Mouse (Mus musculus) midbrain, embryonic 14.5 days (tissue): ENCODE data around the gene Kcnh6. TPM values are rescaled to one million over a fixed set of nuclear protein-coding genes. Genes with fewer than 3 reads are reported as not detected.
A peak's percentile ranks its signal among the peaks of the same experiment; 100 is the strongest.
"Not testable (repeated sequence)": the region's sequence is repeated elsewhere in the genome, so short reads cannot be mapped to it uniquely, and the experiment has no call there.

ENCODE experiments used
- ATAC-seq: fragments of 200-750 bp; cut with Nextera tagmentation; 2 replicates; pipeline ENCODE4 v1.8.0; 2017; ENCODE audit warnings: moderate number of reproducible peaks, moderate library complexity; ENCODE audit not compliant: low FRiP score, low TSS enrichment
- DNase-seq: peaks from one replicate; pipeline ENCODE4 v3.0.0-alpha.2; 2015
- H3K27ac ChIP-seq: fragments of 300-500 bp; sonication (generic); replicated peaks from 2 replicates; pipeline ENCODE4 v1.5.1; 2014; ENCODE audit warnings: mild to moderate bottlenecking, low read depth, low read length, moderate library complexity
- H3K27me3 ChIP-seq: fragments of 300-500 bp; sonication (generic); 2 replicates; pipeline ENCODE4 v1.6.1; 2014; ENCODE audit warnings: low read length, control low read depth, mixed read lengths; ENCODE audit not compliant: control insufficient read depth, insufficient read depth
- H3K36me3 ChIP-seq: fragments of 300-500 bp; sonication (generic); 2 replicates; pipeline ENCODE4 v1.6.1; 2014; ENCODE audit warnings: low read length, control low read depth; ENCODE audit not compliant: control insufficient read depth, insufficient read depth
- H3K4me1 ChIP-seq: fragments of 300-500 bp; sonication (generic); 2 replicates; pipeline ENCODE4 v1.6.1; 2014; ENCODE audit warnings: mild to moderate bottlenecking, antibody characterized with exemption, low read length, control low read depth; ENCODE audit not compliant: control insufficient read depth, insufficient read depth
- H3K4me2 ChIP-seq: fragments of 300-500 bp; sonication (generic); 2 replicates; pipeline ENCODE4 v1.6.1; 2014; ENCODE audit warnings: mild to moderate bottlenecking, low read length, moderate library complexity
- H3K4me3 ChIP-seq: fragments of 300-500 bp; sonication (generic); replicated peaks from 2 replicates; pipeline ENCODE4 v1.5.1; 2014; ENCODE audit warnings: low read depth, low read length
- H3K9ac ChIP-seq: fragments of 300-500 bp; sonication (generic); replicated peaks from 2 replicates; pipeline ENCODE4 v1.6.1; 2014; ENCODE audit warnings: mild to moderate bottlenecking, low read length, moderate library complexity
- H3K9me3 ChIP-seq: fragments of 300-500 bp; sonication (generic); 2 replicates; pipeline ENCODE4 v1.6.1; 2016; ENCODE audit warnings: low read length, control low read depth, mixed read lengths; ENCODE audit not compliant: control insufficient read depth
- WGBS: fragments of 180-500 bp; shearing (Covaris S2); extraction: QIAGEN DNeasy Blood & Tissue Kit; methylation state at CpG from one replicate; pipeline ENCODE4 v1.1.7; 2014; 5-methylcytosine and 5-hydroxymethylcytosine counted together
- polyA plus RNA-seq: library from polyadenylated mRNA; unstranded; fragments of >200 nt; fragmentation: Nextera tagmentation; extraction: Ambion mirVana; gene quantifications from 2 replicates; pipeline ENCODE4 v1.2.1, GENCODE M21; 2014

Gene Kcnh6
- polyA plus RNA-seq, 1 experiment from 2014 or later = 1.00 TPM

DNA sequence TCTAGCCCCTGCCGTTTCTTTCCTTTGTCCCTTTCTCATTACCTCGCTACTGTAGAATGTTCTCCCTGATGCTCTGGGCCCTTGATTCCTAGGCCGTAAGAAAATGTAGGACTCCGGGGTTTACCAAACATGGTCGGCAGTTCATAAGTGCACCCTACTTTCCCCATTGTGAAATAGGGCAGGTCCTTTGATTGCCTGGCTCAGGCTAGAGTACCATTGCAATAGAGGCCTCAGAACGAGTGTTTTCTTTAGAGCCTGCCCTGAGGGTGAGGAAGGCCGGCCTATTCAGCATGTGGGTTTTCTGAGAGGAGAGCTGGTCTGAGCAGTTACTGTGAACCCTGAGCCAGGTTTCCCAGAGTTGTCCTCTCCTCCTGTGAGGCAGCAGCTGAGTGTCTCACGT, 50.1 kb downstream of the Kcnh6 start:
- Histone ChIP-seq H3K4me1 (no peaks in the 10 kb centered on the region), H3K27me3 (no peaks in the 10 kb centered on the region), H3K9me3 (no peaks in the 10 kb centered on the region), H3K4me3 (no peak overlapping the region), H3K36me3 (peaks cover 70% of the 10 kb centered on the region), H3K9ac (no peak overlapping the region), H3K4me2 (no peak overlapping the region), H3K27ac (no peak overlapping the region)
- WGBS = 88% methylated on average over 8 of the region's 8 CpGs
- DNase-seq = no peak
- no peak for ATAC-seq

DNA sequence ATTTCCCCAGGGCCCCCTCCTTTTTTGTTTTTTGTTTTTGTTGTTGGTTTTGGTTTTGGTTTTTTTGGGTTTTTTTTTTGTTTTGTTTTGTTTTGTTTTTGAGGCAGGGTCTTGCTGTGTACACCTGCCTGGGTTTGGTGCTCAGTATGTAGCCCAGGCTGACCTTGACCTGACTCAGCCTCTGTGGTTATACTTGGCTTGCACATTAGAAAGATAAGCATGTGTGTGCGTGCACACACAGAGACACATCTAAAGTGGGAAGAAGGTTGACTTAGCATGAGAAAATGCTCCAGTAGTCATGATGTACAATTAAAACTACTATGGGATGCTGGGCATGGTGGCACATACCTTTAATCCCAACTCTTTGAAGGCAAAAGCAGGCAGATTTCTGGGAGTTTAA, 52.6 kb downstream of the Kcnh6 start:
- Histone ChIP-seq H3K9ac (no peak overlapping the region), H3K36me3 (peaks cover 44% of the 10 kb centered on the region), H3K9me3 (no peaks in the 10 kb centered on the region), H3K27ac (no peak overlapping the region), H3K27me3 (no peaks in the 10 kb centered on the region), H3K4me1 (0 out of 2 replicates have a peak, but pooled peaks cover 3% of the 10 kb centered on the region), H3K4me2 (no peak overlapping the region), H3K4me3 (no peak overlapping the region)
- ATAC-seq (no peak), DNase-seq (no peak)
- 95% methylated on average over 1 of the region's 1 CpGs for WGBS

DNA sequence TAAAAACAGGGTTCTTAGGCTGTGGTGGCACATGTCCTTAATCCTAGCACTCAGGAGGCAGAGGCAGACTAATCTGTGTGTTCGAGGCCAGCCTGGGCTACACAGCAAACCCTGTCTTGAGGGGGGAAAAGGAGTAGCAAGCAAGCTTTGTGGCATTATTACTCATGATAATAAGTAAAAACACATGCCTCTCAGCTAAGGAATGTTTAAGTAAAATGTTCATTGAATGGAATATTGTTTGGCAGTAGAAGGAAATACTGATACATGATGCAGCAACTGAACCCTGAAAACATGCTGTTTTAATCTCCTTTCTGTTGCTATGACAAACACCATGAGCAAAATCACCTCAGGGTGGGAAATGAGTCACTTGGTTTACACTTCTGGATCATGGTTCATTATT, 53.4 kb downstream of the Kcnh6 start:
- Histone ChIP-seq H3K4me1 (0 out of 2 replicates have a peak, but pooled peaks cover 3% of the 10 kb centered on the region), H3K4me3 (no peak overlapping the region), H3K4me2 (no peak overlapping the region), H3K36me3 (peaks cover 37% of the 10 kb centered on the region), H3K27me3 (no peaks in the 10 kb centered on the region), H3K27ac (no peak overlapping the region), H3K9ac (no peak overlapping the region), H3K9me3 (no peaks in the 10 kb centered on the region)
- DNase-seq (no peak), ATAC-seq (no peak)
- 87% methylated on average over 1 of the region's 1 CpGs for WGBS

DNA sequence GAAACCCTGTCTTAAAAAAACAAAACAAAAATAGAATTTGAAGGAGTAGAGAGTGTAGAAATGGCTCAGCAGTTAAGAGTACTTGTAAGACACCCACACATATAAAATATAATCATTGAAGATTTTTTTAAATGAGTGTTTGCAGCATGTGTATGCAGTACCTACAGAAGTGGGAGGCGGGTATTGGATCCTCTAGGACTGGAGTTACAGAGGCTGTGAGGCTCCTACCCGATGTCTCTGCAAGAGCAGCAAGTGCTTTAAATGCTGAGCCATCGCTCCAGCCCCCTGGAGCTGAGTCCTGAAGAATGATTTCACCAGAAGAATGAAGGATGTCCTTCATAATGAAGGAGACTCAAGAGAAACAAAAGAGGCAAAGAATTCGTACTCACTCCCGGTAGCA, 55.8 kb downstream of the Kcnh6 start:
- 85% methylated on average over 5 of the region's 5 CpGs for WGBS
- no peak for ATAC-seq
- H3K9me3 ChIP-seq = no peaks in the 10 kb centered on the region
- peaks cover 15% of the 10 kb centered on the region for H3K36me3 ChIP-seq
- H3K4me1 ChIP-seq = 0 out of 2 replicates have a peak, but pooled peaks cover 3% of the 10 kb centered on the region
- no peak overlapping the region for H3K4me3 ChIP-seq
- no peak overlapping the region for H3K9ac ChIP-seq
- H3K27me3 ChIP-seq = no peaks in the 10 kb centered on the region
- no peak for DNase-seq
- H3K27ac ChIP-seq = no peak overlapping the region
- H3K4me2 ChIP-seq = no peak overlapping the region

DNA sequence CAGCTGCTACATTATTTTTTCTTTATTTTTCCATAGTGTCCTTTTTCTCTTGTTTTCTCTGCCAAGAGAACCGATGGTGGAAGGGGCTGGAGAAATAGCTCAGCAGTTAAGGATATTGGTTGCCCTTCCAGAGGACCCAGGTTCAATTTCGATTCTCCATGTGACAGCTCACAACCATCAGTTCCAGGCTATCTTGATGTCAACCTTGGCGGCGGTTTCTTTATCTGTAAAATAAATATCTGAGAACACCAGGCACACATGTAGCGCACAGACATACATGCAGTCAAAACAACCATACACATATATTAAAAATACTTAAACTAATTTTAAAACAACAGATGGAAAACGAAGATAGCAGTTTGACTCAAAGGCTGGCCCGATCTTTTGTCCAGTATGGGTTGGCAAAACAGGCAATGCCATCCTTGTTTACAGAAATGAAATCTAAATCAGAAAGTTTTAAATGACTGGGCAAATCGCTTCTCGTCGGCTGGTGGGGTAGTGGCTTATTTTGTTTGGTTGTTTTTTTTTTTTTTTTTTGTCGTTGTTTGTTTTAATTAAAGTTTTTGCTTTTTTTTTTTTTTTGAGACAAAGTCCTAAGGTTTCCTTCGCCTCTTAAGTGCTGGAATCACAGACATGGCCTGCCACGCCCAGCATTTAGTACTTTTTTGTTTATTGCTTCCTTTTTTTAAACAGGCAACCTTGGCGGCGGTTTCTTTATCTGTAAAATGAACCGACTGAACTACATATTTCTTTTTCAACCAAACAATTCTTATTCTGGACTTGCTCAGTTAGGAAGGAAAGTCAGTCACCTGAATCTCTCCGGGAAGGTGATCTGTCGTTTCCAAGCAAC, 57.4 kb downstream of the Kcnh6 start:
- H3K9me3 ChIP-seq = no peaks in the 10 kb centered on the region
- peak overlapping the region; percentile 81 for H3K4me3 ChIP-seq
- no peak for ATAC-seq
- peak overlapping the region; percentile 32; the same call in 1 of the 2 replicates for H3K9ac ChIP-seq
- H3K4me2 ChIP-seq = peak overlapping the region; percentile 70
- peak overlapping the region; percentile 21; the same call in 1 of the 2 replicates for H3K27ac ChIP-seq
- H3K36me3 ChIP-seq = no peaks in the 10 kb centered on the region
- 43% methylated on average over 18 of the region's 18 CpGs for WGBS
- H3K27me3 ChIP-seq = no peaks in the 10 kb centered on the region
- no peak for DNase-seq
- H3K4me1 ChIP-seq = 0 out of 2 replicates have a peak, but pooled peaks cover 3% of the 10 kb centered on the region

DNA sequence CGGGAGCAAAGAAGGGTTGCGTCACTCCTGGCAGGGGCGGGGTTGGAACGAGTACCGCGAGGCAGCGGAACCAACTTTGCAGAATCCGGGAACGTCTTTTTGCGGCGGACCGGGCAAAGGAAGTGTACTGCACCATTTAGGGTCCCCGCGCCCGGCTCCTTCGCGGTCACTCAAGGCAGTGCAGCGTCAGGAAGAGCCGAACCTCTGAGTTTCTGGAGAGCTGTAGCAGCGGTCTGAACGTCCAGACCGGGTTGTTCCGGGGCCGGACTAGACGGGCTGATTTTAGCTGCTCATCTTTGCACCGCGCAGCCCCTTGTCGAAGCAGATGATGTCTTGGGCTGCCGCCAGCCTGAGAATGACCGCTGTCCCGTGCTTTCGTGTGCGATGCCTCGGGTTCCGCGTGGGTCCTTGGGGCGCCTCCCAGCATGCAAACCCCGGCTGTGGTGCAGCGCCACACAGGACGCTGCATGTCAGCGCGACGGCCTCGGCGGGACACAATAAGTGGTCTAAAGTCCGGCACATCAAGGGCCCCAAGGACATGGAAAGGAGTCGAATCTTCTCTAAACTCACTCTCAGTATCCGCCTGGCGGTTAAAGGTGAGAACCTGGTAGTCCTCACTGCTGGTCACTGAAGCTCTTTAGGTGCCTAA, 58.1 kb downstream of the Kcnh6 start, which contains the start of gene Taco1:
Gene Taco1 (plus strand): TSS at position 139 of the 649 bp plus-strand sequence.
- no peaks in the 10 kb centered on the region for H3K9me3 ChIP-seq
- peak within 1 kb of the TSS; percentile 70 for H3K4me2 ChIP-seq
- 0% methylated on average over 49 of the region's 49 CpGs for WGBS
- peak within 1 kb of the TSS; percentile 85 for H3K27ac ChIP-seq
- peak; percentile 93 for ATAC-seq
- no peaks in the 10 kb centered on the region for H3K27me3 ChIP-seq
- H3K4me1 ChIP-seq = 0 out of 2 replicates have a peak, but pooled peaks cover 3% of the 10 kb centered on the region
- DNase-seq = peak; percentile 97
- H3K4me3 ChIP-seq = peak within 1 kb of the TSS; percentile 81
- no peaks in the 10 kb centered on the region for H3K36me3 ChIP-seq
- H3K9ac ChIP-seq = peak within 1 kb of the TSS; percentile 83

DNA sequence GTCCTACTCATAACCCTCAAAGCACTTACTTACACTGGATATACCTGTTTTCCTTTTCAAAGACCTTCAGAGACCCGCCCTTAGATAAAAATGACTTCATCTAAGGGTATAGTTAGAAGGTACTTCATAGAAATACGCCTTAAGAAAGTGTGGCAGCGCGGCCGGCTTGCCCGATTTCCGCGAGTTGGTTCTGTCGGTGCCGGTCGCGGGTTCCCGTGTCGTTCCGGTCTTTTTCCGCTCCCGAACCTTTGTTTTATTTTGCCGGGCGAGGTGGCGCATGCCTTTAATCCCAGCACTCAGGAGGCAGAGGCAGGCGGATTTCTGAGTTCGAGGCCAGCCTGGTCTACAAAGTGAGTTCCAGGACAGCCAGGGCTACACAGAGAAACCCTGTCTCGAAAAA, 58.7 kb downstream of the Kcnh6 start:
- DNase-seq = peak; percentile 87
- peak overlapping the region; percentile 70 for H3K4me2 ChIP-seq
- not testable (repeated sequence) for H3K27ac ChIP-seq, H3K36me3 ChIP-seq, ATAC-seq, H3K4me1 ChIP-seq, H3K9me3 ChIP-seq, H3K27me3 ChIP-seq
- peak overlapping the region; percentile 81 for H3K4me3 ChIP-seq
- peak overlapping the region; percentile 83 for H3K9ac ChIP-seq
- WGBS = 24% methylated on average over 23 of the region's 23 CpGs

DNA sequence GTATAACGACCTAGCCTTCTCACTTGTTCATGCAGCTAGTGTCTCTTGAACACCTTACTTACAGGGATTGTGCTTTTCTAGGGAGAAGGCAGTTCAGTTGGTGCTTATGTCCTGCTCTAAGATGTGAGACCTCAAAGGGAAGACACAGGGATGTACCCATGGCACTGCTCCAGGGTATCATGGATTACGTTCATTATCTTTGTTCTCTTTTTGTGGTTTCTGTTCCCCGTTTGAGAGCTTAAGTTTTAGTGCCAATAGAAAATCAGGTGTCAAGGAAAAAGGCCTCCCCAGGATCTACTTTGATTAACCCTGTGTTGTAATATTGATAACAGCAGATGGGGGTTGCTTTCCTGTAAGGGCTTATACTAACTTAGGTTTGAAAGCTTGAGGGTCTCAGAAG, 65.8 kb downstream of the Kcnh6 start:
- WGBS = 90% methylated on average over 3 of the region's 3 CpGs
- no peak overlapping the region for H3K4me3 ChIP-seq
- H3K4me1 ChIP-seq = no peaks in the 10 kb centered on the region
- peaks cover 26% of the 10 kb centered on the region for H3K36me3 ChIP-seq
- DNase-seq (no peak), ATAC-seq (no peak)
- no peak overlapping the region for H3K9ac ChIP-seq
- no peak overlapping the region for H3K4me2 ChIP-seq
- H3K27ac ChIP-seq = no peak overlapping the region
- no peaks in the 10 kb centered on the region for H3K27me3 ChIP-seq
- H3K9me3 ChIP-seq = no peaks in the 10 kb centered on the region
